Mouse (Mus musculus): ENCODE data around the gene Ubac2.

GRCm38 (mm10) chr14:121994171-121994700 is 115.8 kb downstream of the Ubac2 start:
- no peak for TF ChIP-seq POLR2A (IDR thresholded peaks at IDR 0.05; ENCODE audit: borderline replicate concordance, extremely low read depth, insufficient read depth, insufficient read length, poor library complexity, severe bottlenecking)
- TF ChIP-seq CTCF (IDR thresholded peaks at IDR 0.05; ENCODE audit: borderline replicate concordance, extremely low read depth, insufficient read depth, insufficient read length): no peak

All from brain, embryonic 14.5 days (tissue).